Mouse (Mus musculus) thymus, postnatal 14 days (tissue): ENCODE results near the gene S100a2.

ENCODE experiments used
- DNase-seq: peaks from one replicate; pipeline ENCODE4 v3.0.0; 2021

Gene S100a2

DNA sequence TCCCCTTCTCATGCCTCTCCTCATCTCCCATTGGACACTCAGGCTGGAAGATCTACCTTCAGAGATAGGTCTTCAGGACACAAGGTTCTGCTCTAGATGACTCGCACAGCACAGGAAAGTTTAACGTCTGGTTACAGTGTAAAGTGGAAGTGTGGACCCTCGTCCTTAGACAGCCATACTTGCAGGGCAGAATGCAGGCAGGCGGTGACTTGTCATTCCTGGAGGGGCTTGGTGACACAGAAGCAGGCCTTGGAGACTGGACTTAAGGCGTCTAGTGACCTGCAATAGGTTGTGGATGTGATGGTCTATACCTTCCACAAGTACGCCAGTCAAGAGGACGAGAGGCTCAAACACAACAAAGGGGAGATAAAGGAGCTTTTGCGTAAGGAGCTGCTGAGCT lies at the start of gene S100a2:
Gene S100a2 (plus strand): TSS at position 301 of the 400 bp plus-strand sequence.
- no peak for DNase-seq

DNA sequence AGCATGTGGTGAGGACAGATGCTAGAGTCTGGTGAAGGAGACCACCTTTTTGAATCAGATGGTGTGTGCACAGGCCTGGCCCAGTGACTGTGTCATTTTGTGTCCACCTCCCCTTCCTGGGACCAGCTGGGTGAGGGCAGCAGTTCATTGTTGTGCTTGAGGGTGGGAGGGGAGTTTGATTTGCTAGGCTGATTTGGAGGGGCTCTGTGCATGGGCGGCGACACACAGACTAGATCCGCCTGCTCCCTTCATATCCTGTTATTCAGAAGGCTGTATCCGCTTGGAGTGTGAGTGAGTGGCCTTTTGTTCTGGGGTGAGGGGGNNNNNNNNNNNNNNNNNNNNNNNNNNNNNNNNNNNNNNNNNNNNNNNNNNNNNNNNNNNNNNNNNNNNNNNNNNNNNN lies 49.1 kb upstream of the S100a2 start:
- no peak for DNase-seq

DNA sequence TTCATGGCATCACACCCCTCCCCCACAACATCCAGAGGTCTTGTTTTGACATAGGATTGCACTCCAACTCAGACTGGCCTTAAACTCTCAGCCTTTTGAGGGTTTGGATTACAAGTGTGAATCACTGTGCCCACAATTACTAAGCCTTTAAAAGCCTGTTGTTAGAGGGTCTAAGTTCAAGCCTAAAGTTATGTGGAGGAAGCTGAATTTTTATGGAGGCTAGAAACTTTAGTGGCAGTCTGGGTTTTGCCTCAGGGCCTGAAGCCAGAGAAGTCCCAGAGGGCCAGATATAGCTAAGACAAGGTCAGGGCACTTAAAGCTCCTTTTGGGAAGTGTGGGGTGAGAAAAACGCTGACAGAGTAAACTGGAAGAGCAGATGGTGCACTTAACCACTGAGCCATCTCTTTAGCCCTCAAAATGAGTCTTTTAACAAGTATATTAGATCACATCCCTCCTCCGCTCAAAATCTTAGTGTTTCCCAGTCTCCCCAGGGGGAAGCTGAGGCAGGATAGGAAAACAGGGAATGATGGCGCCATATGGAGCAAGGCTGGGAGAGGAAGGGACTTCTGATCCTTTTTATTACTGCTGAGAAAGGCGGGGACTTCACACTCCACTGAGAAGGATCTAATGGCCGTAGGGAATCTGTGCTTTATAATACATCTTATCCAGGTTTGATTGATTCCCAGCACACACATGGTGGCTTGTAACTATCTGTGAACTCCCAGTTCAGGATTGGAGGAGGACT lies 40.2 kb upstream of the S100a2 start:
- DNase-seq, result no peak

- no peak for DNase-seq
These were observed 39.6 kb upstream of the S100a2 start for GRCm38 (mm10) chr3:90550421-90550790.

DNA sequence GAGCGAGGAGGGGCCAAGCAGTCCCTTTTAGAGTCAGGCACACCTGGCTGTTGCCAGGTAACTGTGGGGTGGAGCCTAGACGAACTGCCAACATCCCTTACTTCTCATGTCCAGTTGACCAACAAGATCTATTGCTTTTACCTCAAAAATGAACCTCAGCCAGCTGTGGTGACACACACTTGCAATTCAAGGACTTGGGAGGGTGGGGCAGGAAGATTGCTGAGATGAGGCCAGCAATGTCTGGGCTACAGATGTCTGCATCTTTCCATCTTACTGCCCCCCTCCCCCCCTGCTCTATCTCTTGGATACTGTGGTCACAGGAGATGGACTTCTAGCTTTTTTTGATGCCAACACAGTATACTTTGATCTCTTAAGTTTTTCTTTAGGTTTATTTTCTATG lies 37.8 kb upstream of the S100a2 start:
- DNase-seq, result no peak

- DNase-seq, result no peak
These were observed 34.1 kb upstream of the S100a2 start for GRCm38 (mm10) chr3:90555954-90556353.

- no peak for DNase-seq
These were observed 29.9 kb upstream of the S100a2 start, which contains the start of gene S100a3 for GRCm38 (mm10) chr3:90560008-90560628. Gene S100a3 (plus strand): TSS chr3:90560578.

DNA sequence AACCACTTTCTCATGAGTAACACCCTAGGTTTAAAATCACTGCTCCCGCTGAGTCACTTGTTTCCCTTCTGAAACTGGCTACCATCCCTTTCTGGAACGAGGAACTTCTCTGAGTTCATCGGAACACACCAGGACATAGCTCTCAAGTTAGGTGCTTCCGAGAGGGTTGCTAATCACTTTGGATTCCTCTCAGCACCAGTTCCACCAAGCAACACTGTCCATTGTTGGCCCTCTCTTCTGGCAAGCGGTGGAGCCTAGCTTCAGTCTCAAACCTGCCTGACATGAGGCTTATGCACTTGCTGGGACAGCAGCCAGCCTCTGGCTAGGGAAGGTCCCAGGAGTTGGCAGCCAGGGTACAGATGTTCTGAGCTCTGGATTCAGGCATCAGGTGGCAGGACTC lies 15.4 kb upstream of the S100a2 start:
- no peak for DNase-seq

- DNase-seq, result no peak
These were observed 14.7 kb upstream of the S100a2 start for GRCm38 (mm10) chr3:90575320-90575719.

GRCm38 (mm10) chr3:90576351-90577001 lies 13.6 kb upstream of the S100a2 start:
- DNase-seq, result no peak

DNA sequence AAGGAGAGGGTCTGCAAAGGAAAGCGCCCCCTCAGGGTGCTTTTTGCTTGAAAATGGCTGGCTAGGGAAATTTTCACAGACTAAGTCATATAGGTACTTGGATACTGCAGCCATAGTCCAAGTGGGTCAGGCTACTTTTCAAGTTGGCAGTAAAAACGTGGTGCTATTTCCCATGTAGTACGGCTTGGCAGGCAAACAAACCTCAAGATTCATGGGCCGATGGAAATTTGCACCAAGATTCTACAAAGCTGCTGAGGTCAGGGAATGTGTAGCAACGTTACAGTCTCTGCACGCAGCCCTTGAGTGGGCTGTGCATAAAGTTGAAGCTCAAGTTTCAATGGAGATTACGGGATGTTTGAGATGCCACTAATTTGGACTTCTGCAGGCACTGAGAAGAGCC lies 10.6 kb upstream of the S100a2 start:
- no peak for DNase-seq

GRCm38 (mm10) chr3:90581141-90581540 lies 8.9 kb upstream of the S100a2 start:
- no peak for DNase-seq

GRCm38 (mm10) chr3:90582156-90582555 lies 7.9 kb upstream of the S100a2 start:
- peak; percentile 31 for DNase-seq

DNA sequence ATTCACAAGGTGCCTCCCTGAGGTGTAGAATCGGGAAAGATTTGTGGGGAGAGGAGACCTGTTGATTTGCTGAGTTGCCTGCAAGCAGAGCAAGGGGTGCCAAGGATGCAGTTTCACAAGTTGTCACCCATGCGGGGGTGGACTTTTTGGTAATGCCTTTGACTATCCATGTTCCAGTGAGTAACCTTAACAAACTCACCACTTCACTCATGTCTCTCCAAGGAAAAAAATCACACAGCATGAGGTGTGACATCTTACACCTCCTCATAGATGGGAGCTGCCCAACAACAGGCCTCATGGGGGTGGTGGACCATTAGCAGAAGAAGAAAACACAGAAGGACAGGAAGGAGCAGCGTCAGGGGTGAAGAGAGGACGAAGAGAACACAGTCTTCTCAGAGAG lies 7.5 kb upstream of the S100a2 start:
- DNase-seq, result no peak

DNA sequence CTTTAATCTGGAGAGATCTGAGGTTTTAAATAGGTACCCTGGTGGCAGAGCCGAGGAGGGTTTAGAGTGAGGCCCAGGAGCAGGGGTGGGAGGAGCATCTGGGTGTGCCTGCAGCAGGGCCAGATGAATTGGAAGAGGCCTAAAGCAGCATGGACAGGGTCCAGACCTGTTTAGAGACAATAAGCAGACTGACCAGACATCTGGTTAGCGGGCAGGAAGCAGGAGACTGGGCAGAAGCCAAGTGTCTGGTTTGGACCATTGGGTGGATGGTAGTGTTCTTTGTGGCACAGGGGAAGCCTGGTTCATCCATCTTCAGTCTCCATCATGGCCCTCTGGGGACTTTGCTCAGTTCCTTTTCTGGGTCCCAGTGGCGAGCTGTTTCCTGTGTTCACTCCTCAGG lies 6.2 kb upstream of the S100a2 start:
- DNase-seq, result no peak

DNA sequence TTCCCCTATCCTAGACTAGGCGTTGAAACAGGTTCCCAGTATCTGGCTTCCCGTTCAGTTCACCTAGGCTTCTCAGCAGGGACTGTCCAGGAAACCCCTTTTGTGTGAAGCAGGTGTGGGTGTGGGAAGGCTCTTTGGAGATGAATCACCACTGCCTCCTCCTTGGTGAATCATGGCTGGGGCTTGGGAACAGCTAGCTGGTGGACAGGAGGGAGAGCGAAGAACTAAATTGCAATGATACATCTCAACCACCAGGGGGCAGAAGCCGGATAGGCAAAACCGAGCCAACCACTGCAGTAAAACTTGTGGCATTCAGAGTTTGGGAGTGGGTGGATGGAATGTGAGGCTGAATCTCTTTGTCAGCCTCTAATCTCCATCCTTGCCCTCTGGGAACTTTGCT lies 4.5 kb upstream of the S100a2 start:
- peak; percentile 66 for DNase-seq

GRCm38 (mm10) chr3:90586016-90586643 lies 3.9 kb upstream of the S100a2 start:
- DNase-seq, result peak; percentile 56

DNA sequence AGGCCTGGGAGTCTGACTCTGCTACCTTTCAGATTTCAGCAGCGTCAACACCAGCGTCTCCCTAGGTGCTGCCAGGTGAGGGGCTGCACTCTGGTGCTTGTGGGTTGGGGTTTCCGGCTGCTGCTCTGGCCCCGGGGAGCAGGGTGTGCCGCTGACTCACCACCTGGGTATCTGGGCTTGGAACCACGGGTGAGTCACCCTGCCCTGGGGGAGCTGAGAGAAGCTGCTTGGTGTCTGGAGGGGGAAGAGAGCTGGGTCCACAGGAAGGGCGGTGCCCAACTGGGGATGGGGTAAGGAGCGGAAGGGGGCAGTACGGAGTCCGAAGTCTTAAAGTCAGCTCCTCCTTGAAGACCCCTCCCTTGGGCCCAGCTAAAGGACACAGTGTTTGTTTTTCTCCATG lies 3.1 kb upstream of the S100a2 start:
- peak; percentile 90 for DNase-seq

GRCm38 (mm10) chr3:90587361-90588101 lies 2.5 kb upstream of the S100a2 start:
- DNase-seq, result peak; percentile 21

GRCm38 (mm10) chr3:90589390-90589789 lies 657 bp upstream of the S100a2 start:
- peak; percentile 66 for DNase-seq

DNA sequence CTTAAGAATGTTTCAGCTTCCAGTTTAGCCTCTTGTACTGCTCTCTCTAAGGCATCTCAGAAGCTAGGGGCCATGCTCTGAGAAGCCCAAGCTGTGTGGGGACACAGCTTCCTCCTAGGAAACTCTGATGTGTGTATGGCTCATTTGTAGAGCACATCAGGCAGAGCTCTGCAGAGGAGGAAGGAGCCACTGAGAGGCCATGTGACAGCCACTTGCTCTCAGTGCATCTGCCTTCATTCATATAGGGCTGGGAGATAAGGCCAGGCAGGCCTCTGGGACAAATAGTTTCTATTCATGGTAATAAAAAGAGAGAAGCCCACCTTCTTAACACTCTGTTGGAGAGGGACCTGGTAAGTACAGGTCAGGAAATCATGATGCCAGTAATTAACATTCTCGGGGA lies 4.4 kb downstream of the S100a2 start:
- DNase-seq, result no peak

DNA sequence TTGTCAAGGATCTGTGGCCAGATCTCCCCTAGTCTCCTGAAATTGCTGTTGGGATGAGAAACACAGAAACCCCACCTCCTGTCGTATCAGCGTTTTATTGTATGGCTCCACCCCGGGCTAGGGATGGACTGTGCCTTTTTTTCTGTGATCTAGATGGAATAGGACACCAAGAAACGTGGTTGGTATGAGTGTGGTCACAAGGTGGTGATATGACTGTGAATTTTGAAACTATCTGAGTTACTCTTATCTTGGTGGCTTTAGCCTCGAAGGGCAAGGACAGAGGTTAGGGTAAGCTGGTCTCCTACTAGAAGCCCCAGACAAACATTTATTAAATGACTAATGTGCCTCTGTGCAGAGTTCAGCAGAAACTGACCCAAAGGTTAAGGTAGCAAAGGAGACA lies 5.5 kb downstream of the S100a2 start:
- DNase-seq, result no peak

DNA sequence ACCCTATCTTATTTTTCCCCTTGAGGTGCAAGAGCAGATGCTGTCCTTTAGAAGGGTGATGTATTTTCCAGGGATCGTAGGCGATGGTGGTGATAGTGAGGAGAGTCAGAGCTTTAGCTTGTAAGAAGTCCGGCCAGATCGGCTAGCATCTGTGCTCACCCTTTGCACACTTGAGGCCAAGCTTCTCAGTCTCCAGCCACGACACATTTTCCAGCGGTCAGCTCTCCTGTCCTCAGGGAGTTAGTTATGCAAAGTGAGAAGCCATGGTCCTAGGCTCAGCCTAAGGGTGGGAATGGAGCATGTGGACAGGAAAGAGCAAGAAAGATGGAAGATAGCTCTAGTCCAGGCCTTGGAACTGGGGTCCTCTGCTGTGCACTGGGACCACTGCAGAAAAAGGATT lies 6.8 kb downstream of the S100a2 start:
- no peak for DNase-seq
